Mouse (Mus musculus): Measurements from ENCODE around the gene Ada. TPM values are rescaled to one million over a fixed set of nuclear protein-coding genes. Genes with fewer than 3 reads are reported as not detected.

The Ada gene
- polyA plus RNA-seq, 1 experiment from 2014 or later = 2.7 TPM

GRCm38 (mm10) chr2:163685761-163686200, 64.3 kb downstream of the Ada start:
- Histone ChIP-seq H3K27me3 (ENCODE audit: insufficient read depth, low read length) (no peaks in the 10 kb centered on the region), H3K4me3 (ENCODE audit: low read depth, low read length) (no peak overlapping the region), H3K9me3 (ENCODE audit: low read length) (no peaks in the 10 kb centered on the region), H3K36me3 (replicated peaks; ENCODE audit: insufficient read depth, low read length) (no peaks in the 10 kb centered on the region), H3K27ac (ENCODE audit: low read depth) (peak overlapping the region; percentile 39; the same call in 1 of the 2 replicates), H3K4me1 (ENCODE audit: insufficient read depth) (peaks cover 40% of the 10 kb centered on the region), H3K4me2 (ENCODE audit: low read depth, low read length) (no peak overlapping the region; the same call in 1 of the 2 replicates), H3K9ac (replicated peaks) (peak overlapping the region; percentile 3; the same call in 1 of the 2 replicates)
- ATAC-seq (0 out of 2 replicates have a peak, but pooled peaks have one; percentile 7), DNase-seq (no peak)
- WGBS (ENCODE audit: insufficient replicate concordance) = 37% methylated on average over 6 of the region's 6 CpGs
- TF ChIP-seq EP300 (IDR thresholded peaks at IDR 0.05; ENCODE audit: low read depth) = no peak
- no peak for TF ChIP-seq CTCF (IDR thresholded peaks at IDR 0.05; ENCODE audit: low read depth)

- no peak overlapping the region; the same call in 1 of the 2 replicates for H3K4me2 ChIP-seq (ENCODE audit: low read depth, low read length)
- no peak for ATAC-seq
- no peak for DNase-seq
- no peak overlapping the region for H3K4me3 ChIP-seq (ENCODE audit: low read depth, low read length)
- no peak overlapping the region; the same call in 1 of the 2 replicates for H3K9ac ChIP-seq (replicated peaks)
- H3K36me3 ChIP-seq (replicated peaks; ENCODE audit: insufficient read depth, low read length) = no peaks in the 10 kb centered on the region
- 0 out of 2 replicates have a peak overlapping the region, but pooled peaks have one; percentile 30 for H3K27ac ChIP-seq (ENCODE audit: low read depth)
- H3K27me3 ChIP-seq (ENCODE audit: insufficient read depth, low read length) = no peaks in the 10 kb centered on the region
- peaks cover 40% of the 10 kb centered on the region for H3K4me1 ChIP-seq (ENCODE audit: insufficient read depth)
- TF ChIP-seq EP300 (IDR thresholded peaks at IDR 0.05; ENCODE audit: low read depth) = no peak
- TF ChIP-seq CTCF (IDR thresholded peaks at IDR 0.05; ENCODE audit: low read depth) = no peak
- 61% methylated on average over 4 of the region's 4 CpGs for WGBS (ENCODE audit: insufficient replicate concordance)
- H3K9me3 ChIP-seq (ENCODE audit: low read length) = no peaks in the 10 kb centered on the region
Measured at GRCm38 (mm10) chr2:163685287-163685686, 64.8 kb downstream of the Ada start.

GRCm38 (mm10) chr2:163682344-163682743, 67.7 kb downstream of the Ada start:
- 87% methylated on average over 2 of the region's 2 CpGs for WGBS (ENCODE audit: insufficient replicate concordance)
- peaks cover 34% of the 10 kb centered on the region for H3K4me1 ChIP-seq (ENCODE audit: insufficient read depth)
- no peak for ATAC-seq

GRCm38 (mm10) chr2:163676745-163677144, 73.3 kb downstream of the Ada start:
- no peak for TF ChIP-seq CTCF (IDR thresholded peaks at IDR 0.05; ENCODE audit: low read depth)
- Histone ChIP-seq H3K9me3 (ENCODE audit: low read length) (no peaks in the 10 kb centered on the region), H3K27me3 (ENCODE audit: insufficient read depth, low read length) (no peaks in the 10 kb centered on the region), H3K4me1 (ENCODE audit: insufficient read depth) (peaks cover 26% of the 10 kb centered on the region), H3K4me2 (ENCODE audit: low read depth, low read length) (no peak overlapping the region), H3K4me3 (ENCODE audit: low read depth, low read length) (no peak overlapping the region), H3K9ac (replicated peaks) (no peak overlapping the region), H3K27ac (ENCODE audit: low read depth) (peak overlapping the region; percentile 58; the same call in 1 of the 2 replicates), H3K36me3 (replicated peaks; ENCODE audit: insufficient read depth, low read length) (0 out of 2 replicates have a peak, but pooled peaks cover 1% of the 10 kb centered on the region)
- ATAC-seq (no peak), DNase-seq (no peak)
- 58% methylated on average over 3 of the region's 3 CpGs for WGBS (ENCODE audit: insufficient replicate concordance)

More at GRCm38 (mm10) chr2:163682344-163682743, 67.7 kb downstream of the Ada start:
- Histone ChIP-seq H3K27me3 (ENCODE audit: insufficient read depth, low read length) (no peaks in the 10 kb centered on the region), H3K4me2 (ENCODE audit: low read depth, low read length) (no peak overlapping the region), H3K9me3 (ENCODE audit: low read length) (no peaks in the 10 kb centered on the region), H3K36me3 (replicated peaks; ENCODE audit: insufficient read depth, low read length) (no peaks in the 10 kb centered on the region), H3K9ac (replicated peaks) (no peak overlapping the region), H3K4me3 (ENCODE audit: low read depth, low read length) (no peak overlapping the region), H3K27ac (ENCODE audit: low read depth) (no peak overlapping the region)
- DNase-seq = no peak
- TF ChIP-seq EP300 (IDR thresholded peaks at IDR 0.05; ENCODE audit: low read depth) = no peak
- TF ChIP-seq CTCF (IDR thresholded peaks at IDR 0.05; ENCODE audit: low read depth) = no peak

Other genes with a start within 250 kb of the Ada start
- gene Hnf4a, start 243.4 kb downstream of the Ada start, polyA plus RNA-seq (2015; fragmentation: Nextera tagmentation; extraction: Ambion mirVana) = 25.1 and 27.5 TPM in 2 replicates
- gene Ttpal, start 147.9 kb downstream of the Ada start, polyA plus RNA-seq (2015; fragmentation: Nextera tagmentation; extraction: Ambion mirVana) = 6.7 and 9.5 TPM in 2 replicates
- gene Serinc3, start 105.1 kb downstream of the Ada start, polyA plus RNA-seq (2015; fragmentation: Nextera tagmentation; extraction: Ambion mirVana) = 79.9 and 92.7 TPM in 2 replicates
- gene Pkig, start 91.9 kb downstream of the Ada start, polyA plus RNA-seq (2015; fragmentation: Nextera tagmentation; extraction: Ambion mirVana) = 84.9 and 85.0 TPM in 2 replicates
- gene Ccn5, start 70.6 kb upstream of the Ada start, polyA plus RNA-seq (2015; fragmentation: Nextera tagmentation; extraction: Ambion mirVana) = 0.06 TPM in 1 of 2 replicates, not detected in the other
- gene Kcnk15, start 103.4 kb upstream of the Ada start, polyA plus RNA-seq (2015; fragmentation: Nextera tagmentation; extraction: Ambion mirVana) = not detected in 2 replicates
- gene Rims4, start 168.4 kb upstream of the Ada start, polyA plus RNA-seq (2015; fragmentation: Nextera tagmentation; extraction: Ambion mirVana) = 1.1 and 1.4 TPM in 2 replicates
- 81.1 and 85.8 TPM in 2 replicates for gene Ywhab, start 244.7 kb upstream of the Ada start, polyA plus RNA-seq (2015; fragmentation: Nextera tagmentation; extraction: Ambion mirVana)